Mouse (Mus musculus) macrophage (primary cell): ENCODE results near the gene Pmvk. TPM values are rescaled to one million over a fixed set of nuclear protein-coding genes. Genes with fewer than 3 reads are reported as not detected.

Experiments
- H3K27ac ChIP-seq: fragments of 350-480 bp; formaldehyde crosslinking; 2 replicates; pipeline ENCODE4 v1.9.0; 2021
- H3K36me3 ChIP-seq: fragments of 350-480 bp; formaldehyde crosslinking; 2 replicates; pipeline ENCODE4 v1.9.0; 2021; ENCODE audit errors: inconsistent target
- H3K4me3 ChIP-seq: fragments of 350-480 bp; formaldehyde crosslinking; 2 replicates; pipeline ENCODE4 v1.9.0; 2021; ENCODE audit errors: inconsistent target
- H3K79me2 ChIP-seq: fragments of 350-480 bp; formaldehyde crosslinking; 2 replicates; pipeline ENCODE4 v1.9.0; 2021; ENCODE audit errors: inconsistent target
- WGBS: methylation state at CpG from one replicate; pipeline ENCODE4 v1.1.7; 2026; ENCODE audit warnings: inconsistent platforms; ENCODE audit not compliant: missing documents; 5-methylcytosine and 5-hydroxymethylcytosine counted together
- polyA plus RNA-seq: library from polyadenylated mRNA; stranded (reverse); fragments of 250-400 nt; gene quantifications from 3 replicates; pipeline ENCODE4 v1.2.4, GENCODE M21; 2018; ENCODE audit warnings: inconsistent platforms

Pmvk gene
- polyA plus RNA-seq, 1 experiment from 2014 or later: 15.3 TPM

DNA sequence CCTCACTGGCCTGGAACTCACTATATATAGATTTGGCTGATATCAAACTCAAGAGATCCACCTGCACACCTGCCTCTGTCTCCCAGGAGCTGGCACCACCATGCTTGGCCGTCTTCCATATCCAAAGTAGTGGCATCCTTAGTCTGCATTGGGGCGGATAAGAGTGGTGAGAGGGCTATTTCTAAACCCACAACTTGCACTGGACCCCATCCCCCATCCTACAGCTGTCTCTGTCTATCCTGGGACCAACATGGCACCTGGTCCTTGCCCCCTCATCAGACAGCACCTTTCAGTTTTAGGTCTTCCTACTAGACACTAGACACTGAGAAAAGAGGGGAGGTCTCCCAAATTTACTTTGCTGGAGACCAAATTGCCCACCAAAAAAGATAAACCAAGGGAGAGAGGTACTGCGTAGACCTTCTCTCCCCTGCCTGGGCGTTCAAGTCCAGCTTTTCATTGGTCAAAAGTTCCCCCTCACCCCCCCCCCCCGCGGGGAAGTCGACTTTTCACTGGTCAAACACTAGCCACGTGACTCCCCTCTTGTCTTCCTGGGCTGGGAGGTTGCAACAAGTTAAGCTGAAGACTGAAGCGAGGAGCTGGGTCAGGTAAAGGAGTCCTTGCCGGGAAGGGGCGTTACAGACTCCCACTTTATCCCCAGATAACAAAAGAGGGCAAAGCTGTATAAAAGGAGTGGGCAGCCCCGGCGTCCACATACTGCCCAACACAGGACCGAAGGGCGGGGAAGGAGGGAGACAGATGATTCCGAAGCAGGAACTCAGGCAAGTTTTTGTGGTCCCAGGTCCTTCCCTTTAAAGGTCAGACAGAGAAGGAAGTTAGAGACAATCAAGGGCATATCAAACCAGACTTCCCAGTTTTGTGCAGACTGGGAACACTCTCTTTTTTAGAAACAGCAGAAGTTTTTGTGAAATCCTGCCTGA is 17.9 kb upstream of the Pmvk start, which contains the start of gene Pbxip1:
TSS of gene Pbxip1 (plus strand) at position 531 of the 938 bp plus-strand sequence.
- Histone ChIP-seq H3K27ac (peak within 1 kb of the TSS; percentile 25), H3K36me3 (peaks cover 15% of the 10 kb centered on the region; the same call in 1 of the 2 replicates)
- 16% methylated on average over 15 of the region's 16 CpGs for WGBS

DNA sequence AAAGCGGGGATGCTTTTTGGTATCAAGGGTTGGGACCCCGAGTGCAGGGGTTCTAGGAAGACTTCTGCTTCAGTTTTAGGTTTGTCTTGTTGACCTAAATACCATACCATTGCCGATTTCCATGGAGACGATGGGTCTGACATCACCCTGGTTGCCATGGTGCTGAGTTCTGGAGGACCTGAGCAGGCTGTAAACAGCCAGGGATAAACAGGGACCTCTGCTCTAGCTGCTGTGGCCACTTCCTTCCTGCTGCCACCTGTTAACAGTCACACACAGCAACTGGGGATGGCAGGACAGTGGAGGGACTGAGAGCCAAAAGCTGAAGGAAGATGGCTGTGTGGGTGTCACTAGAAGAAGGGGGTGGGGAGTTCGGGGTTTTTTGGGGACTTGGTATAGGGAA is 17.1 kb upstream of the Pmvk start:
- peaks cover 9% of the 10 kb centered on the region for H3K79me2 ChIP-seq
- peak overlapping the region; percentile 25; the same call in 1 of the 2 replicates for H3K27ac ChIP-seq
- peak overlapping the region; percentile 30 for H3K4me3 ChIP-seq
- 8% methylated on average over 5 of the region's 5 CpGs for WGBS
- peaks cover 14% of the 10 kb centered on the region; the same call in 1 of the 2 replicates for H3K36me3 ChIP-seq

More for the DNA sequence above, 17.9 kb upstream of the Pmvk start, which contains the start of gene Pbxip1:
- Histone ChIP-seq H3K4me3 (peak within 1 kb of the TSS; percentile 30), H3K79me2 (peaks cover 18% of the 10 kb centered on the region)

DNA sequence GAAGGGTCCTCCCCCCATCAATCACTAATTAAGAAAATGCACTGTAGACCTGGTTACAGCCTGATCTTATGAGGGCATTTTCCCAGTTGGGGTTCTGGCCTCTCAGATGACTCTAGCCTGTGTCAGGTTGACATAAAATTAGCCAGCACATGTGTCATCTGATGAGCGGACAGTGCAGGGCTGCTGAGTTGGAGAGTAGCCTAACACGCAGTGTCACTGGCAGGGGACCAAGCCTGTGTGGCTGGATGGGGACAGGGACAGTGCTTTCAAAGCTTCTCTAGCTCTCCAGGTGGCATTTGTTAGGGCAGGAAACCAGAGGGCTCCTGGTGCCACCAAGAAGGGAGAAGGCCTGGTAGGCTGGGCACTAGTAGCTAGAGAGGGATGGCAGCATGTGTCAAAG is 13.7 kb upstream of the Pmvk start:
- Histone ChIP-seq H3K36me3 (0 out of 2 replicates have a peak, but pooled peaks cover 4% of the 10 kb centered on the region), H3K4me3 (no peak overlapping the region), H3K27ac (no peak overlapping the region), H3K79me2 (no peaks in the 10 kb centered on the region)
- WGBS: 93% methylated on average over 2 of the region's 2 CpGs

DNA sequence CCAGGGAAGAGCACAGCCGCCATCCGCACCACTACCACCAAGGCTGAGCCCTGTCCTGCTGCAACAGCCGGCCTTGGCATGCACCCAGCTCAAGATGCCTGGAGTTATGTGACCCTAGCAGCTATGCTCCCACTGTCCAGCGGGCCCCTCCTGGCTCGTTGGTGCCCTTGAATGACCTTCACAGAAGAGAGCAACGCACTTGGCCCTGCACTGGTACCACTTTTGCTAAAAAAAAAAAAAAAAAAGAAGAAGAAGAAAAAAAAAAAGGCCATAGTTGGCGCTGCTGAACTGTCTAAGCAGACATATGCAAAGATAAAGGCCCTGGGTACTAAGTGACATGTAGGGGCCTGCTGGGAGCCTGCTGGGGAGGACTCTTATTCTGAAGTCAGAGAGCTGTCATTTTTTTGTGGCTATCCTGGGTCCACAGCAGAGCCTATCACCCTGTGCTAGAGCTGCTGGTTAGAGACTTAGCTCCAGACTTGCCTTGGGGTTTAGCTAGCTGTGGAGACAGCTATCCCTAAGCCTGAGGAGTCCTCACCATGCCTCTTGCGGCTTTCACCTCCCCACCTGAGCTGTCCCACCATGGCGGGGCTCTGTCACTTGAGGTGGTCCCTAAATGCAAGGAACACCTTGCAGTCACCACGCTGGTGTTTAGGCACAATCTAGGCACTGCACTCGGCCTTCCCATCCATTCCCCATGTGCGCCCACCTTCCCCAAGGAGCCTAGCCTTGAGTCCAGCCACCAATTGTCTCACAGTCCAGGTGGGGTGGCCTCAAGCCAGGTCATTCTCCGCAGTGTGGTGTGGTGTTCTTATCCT is 5.4 kb upstream of the Pmvk start:
- WGBS: 65% methylated on average over 10 of the region's 13 CpGs
- Histone ChIP-seq H3K27ac (no peak overlapping the region), H3K4me3 (no peak overlapping the region), H3K79me2 (no peaks in the 10 kb centered on the region), H3K36me3 (0 out of 2 replicates have a peak, but pooled peaks cover 6% of the 10 kb centered on the region)

DNA sequence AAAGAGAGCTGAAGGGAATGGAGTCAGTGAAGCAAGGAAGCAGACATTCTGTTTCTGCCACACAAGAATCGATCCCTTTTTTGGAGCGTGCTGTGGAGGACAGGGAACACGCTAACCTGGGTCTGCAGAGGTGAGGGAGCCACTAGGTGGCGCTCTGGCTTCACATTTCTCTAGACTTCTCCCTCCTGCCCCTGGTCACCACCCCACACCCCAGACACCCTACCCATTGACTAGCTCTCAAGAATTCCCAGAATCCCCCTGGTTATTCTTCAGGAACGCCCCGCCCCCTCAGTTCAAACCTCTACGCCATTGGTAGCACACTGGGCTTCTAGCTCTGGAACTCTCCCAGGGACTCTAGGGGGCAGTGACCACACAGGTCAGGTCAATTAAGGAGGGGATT is 4.8 kb upstream of the Pmvk start:
- Histone ChIP-seq H3K4me3 (no peak overlapping the region), H3K36me3 (0 out of 2 replicates have a peak, but pooled peaks cover 6% of the 10 kb centered on the region), H3K79me2 (no peaks in the 10 kb centered on the region), H3K27ac (no peak overlapping the region)
- 24% methylated on average over 7 of the region's 7 CpGs for WGBS

DNA sequence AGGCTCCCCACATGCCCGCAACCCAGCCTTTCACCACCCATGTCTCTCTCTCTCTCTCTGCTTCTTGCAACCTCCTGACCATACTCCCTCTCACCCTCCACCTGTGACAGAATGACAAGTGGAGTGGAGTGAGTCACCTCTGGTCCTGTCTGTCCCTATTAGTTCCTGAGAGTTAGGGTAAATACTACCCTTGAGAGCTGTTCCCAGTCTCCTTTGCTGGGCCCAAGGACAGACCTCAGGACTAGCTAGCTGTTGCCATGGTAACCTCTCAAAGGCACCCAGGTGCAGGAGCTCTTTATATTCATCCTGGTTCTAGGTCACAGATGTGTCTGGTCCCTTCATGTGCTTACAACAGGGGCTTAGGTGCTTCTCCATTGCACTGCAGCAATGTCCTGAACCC is 2.4 kb upstream of the Pmvk start:
- no peaks in the 10 kb centered on the region for H3K36me3 ChIP-seq
- no peak overlapping the region for H3K4me3 ChIP-seq
- H3K27ac ChIP-seq: no peak overlapping the region
- no peaks in the 10 kb centered on the region for H3K79me2 ChIP-seq
- 100% methylated on average over 1 of the region's 1 CpGs for WGBS

DNA sequence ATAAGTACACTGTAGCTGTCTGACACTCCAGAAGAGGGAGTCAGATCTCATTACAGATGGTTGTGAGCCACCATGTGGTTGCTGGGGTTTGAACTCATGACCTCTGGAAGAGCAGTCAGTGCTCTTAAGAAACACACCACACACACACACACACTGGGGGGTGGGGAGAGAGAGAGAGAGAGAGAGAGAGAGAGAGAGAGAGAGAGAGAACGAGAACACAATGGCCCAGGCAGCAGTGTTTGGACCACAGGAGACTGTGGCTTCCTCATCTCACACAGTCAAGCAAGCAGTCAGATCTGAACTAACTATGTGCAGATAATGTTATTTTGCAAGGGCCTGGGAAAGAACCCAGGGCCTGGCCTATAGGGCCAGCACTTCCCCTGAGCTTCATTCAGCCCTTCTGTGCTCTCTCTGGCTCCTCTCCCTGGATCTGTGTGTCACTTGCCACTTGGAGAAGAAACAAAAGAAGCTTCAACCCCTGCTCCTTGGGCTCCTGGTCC is 1.5 kb downstream of the Pmvk start:
- H3K79me2 ChIP-seq: no peaks in the 10 kb centered on the region; the same call in 1 of the 2 replicates

DNA sequence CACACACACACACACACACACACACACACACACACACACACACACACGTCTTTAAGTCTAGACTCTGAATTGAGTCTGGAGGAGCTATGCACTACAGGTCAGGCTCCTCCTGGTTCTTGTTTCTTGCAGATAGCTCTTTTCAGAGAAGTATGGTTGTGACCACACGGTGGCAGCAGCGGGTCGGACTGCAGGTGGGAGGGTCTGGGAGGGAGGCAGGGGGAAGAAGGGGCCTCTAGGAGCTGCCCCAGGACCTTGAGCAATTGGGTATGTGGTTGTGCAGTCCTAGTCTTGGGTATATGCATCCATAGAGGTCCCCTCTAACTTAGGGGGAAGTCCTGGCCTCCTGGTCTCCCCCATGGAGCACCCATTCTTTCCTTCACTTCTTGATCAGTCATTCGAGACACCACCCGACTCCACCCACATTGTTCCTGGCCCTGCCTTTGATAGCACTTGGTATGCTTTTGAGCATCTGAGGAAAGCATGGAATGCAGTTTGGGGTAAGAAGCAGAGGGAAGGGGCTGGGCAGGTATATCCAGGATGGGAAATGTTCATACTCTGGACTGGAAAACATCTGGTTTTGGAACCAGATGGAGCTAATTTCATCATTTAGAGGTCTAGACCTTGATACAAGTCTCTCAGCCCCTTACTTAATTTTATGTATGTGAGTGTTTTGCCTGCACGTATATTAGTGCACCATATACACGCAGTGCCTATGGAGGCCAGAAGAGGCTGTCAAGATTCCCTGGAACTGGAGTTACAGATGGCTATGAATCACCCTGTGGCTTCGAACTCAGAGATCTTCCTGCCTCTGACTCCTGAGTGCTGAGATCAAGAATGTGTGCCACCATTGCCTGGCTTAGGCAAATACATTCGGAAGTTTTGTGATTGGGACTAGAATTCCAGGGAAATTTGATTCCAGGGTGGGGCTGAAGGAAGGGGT is 2.7 kb downstream of the Pmvk start:
- H3K79me2 ChIP-seq: no peaks in the 10 kb centered on the region; the same call in 1 of the 2 replicates
- H3K36me3 ChIP-seq: no peaks in the 10 kb centered on the region
- no peak overlapping the region for H3K4me3 ChIP-seq
- 48% methylated on average over 9 of the region's 10 CpGs for WGBS
- H3K27ac ChIP-seq: no peak overlapping the region

More for the DNA sequence above, 1.5 kb downstream of the Pmvk start:
- H3K27ac ChIP-seq: no peak overlapping the region
- WGBS: no CpG with 5 or more reads among the region's 1 CpGs
- H3K4me3 ChIP-seq: no peak overlapping the region
- no peaks in the 10 kb centered on the region for H3K36me3 ChIP-seq

DNA sequence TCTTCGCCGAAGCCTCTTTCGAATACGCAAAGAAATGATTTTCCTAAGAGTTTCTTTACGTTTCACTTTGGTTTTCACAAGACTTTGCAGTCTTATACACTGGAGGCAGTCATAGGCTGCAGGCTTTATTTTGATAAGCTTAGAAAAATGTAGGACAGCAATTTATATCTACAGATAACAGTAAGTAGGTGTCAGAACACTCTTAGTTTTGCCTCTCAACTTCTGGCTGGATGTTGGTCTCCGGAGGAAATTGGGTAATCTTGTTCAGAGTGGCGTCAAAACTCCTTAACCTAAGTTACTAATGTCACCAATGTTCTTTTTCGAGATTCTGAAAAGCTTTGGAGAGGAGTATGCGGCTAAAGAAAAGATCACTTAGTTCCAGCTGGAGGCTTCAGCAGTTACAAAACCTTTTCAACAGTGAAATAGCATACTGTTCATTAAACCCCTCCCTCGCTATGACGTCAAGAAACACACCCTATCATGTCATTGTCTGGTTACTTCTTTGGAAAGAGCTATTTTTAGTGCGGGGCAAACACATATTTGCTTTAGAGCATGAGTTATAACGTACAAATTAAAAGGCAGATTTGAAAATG is 4.1 kb downstream of the Pmvk start:
- no peaks in the 10 kb centered on the region; the same call in 1 of the 2 replicates for H3K79me2 ChIP-seq
- no peaks in the 10 kb centered on the region for H3K36me3 ChIP-seq
- WGBS: 45% methylated on average over 13 of the region's 13 CpGs
- H3K4me3 ChIP-seq: peak overlapping the region; percentile 79
- peak overlapping the region; percentile 66 for H3K27ac ChIP-seq

DNA sequence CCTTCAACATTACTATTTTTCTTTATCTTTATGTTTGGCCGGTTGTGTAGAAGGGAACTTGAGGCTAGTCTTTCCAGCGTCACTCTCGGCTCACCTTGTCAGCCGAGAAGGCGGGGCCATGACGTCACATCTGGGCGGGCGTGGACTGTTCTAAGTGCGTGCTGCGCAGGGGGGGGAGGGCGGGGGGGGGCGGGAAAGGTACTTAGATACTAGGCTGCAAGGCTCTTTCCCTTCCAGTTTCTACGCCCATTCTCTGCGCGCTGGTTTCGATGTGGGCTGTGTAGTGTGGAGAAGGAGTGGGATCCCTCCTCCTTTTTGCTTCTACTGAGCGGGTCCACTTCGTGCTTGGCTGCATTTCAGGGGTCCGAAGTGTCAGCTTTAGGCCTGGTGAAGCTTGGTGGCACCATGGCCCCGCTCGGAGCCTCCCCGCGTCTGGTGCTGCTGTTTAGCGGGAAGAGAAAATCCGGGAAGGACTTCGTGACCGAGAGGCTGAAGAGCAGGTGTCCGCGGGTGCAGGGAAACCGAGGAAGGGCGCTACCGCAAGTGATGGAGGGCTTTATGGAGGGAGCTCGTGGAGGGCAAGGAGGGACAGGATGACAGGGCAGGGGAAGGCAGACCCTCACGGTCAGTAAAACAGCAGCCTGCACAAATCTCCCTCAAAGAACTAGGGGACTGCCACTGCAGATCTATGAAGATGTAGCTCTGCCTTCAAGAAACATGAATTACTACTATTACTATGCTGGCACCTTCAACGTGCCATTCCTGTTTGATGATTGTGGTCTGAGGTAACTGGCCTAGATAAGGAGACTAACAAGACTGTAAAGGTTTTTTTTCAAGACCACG is 4.8 kb downstream of the Pmvk start:
- WGBS: under 1% methylated on average over 30 of the region's 36 CpGs
- Histone ChIP-seq H3K79me2 (no peaks in the 10 kb centered on the region; the same call in 1 of the 2 replicates), H3K27ac (peak overlapping the region; percentile 66), H3K36me3 (no peaks in the 10 kb centered on the region), H3K4me3 (peak overlapping the region; percentile 79)

DNA sequence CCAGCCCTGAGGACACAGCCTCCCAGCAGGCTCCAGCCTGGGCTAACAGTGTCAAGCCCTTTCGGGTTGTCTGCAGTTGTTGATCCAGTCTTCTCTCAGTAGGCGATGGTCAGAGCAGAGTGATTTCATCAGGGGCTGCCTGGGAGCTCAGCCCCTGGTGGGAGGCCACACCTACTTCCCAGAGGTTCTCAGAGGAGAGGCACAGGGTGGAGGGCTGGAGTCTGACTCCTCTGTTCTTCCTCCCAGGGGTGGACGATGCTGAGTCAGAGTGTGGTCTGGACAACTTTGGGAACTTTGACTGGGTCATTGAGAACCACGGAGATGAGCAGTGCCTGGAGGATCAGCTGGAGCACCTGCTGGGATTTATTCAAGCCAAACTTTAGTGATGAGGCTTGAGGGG is 13.9 kb downstream of the Pmvk start:
- WGBS: 75% methylated on average over 4 of the region's 4 CpGs
- Histone ChIP-seq H3K4me3 (no peak overlapping the region), H3K79me2 (no peaks in the 10 kb centered on the region), H3K27ac (no peak overlapping the region), H3K36me3 (peaks cover 8% of the 10 kb centered on the region; the same call in 1 of the 2 replicates)

DNA sequence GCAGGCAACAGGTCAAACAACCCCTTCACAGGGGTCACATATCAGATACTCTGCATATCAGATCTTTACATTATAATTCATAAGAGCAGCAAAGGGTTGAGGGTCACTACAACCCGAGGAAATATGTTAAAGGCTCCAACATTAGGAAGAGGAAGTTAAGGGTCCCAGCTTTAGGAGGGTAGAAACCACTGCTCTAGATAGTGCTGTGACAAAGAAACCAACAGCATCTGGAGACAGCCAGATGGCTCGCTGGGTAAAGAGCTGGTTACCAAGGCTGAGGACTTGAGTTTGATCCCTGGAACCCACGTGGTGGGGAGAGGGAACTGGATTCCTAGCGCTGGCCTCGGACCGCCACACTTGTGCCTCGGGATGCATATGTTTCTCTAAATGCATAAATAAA is 17.9 kb downstream of the Pmvk start:
- WGBS: 50% methylated on average over 7 of the region's 7 CpGs
- Histone ChIP-seq H3K79me2 (no peaks in the 10 kb centered on the region), H3K36me3 (peaks cover 8% of the 10 kb centered on the region; the same call in 1 of the 2 replicates), H3K27ac (no peak overlapping the region), H3K4me3 (no peak overlapping the region)
